Mouse (Mus musculus) cortical plate, adult 2 months (tissue): ENCODE results near the gene Ltk.

Source experiments
- CTCF ChIP-seq: fragments of 200-500 bp; IDR thresholded peaks from 2 replicates; pipeline ENCODE4 v1.5.1; 2011; ENCODE audit warnings: mild to moderate bottlenecking, control low read depth, low read length; ENCODE audit not compliant: insufficient read depth; ENCODE audit errors: extremely low read depth
- POLR2A ChIP-seq: fragments of 200-500 bp; IDR thresholded peaks from 2 replicates; pipeline ENCODE4 v1.6.1; 2011; ENCODE audit warnings: mild to moderate bottlenecking, low read length, control low read depth; ENCODE audit not compliant: insufficient read depth; ENCODE audit errors: extremely low read depth

GRCm38 (mm10) chr2:119802767-119803617 is 42.8 kb upstream of the Ltk start:
- no peak for TF ChIP-seq CTCF
- no peak for TF ChIP-seq POLR2A
